Mouse (Mus musculus) midbrain, embryonic 11.5 days (tissue): ENCODE results near the gene Gm13283. TPM values are rescaled to one million over a fixed set of nuclear protein-coding genes. Genes with fewer than 3 reads are reported as not detected.
"Not testable (repeated sequence)": the region's sequence is repeated elsewhere in the genome, so short reads cannot be mapped to it uniquely, and the experiment has no call there.

Experiments used
- ATAC-seq: fragments of 200-750 bp; cut with Nextera tagmentation; 2 replicates; pipeline ENCODE4 v1.8.0; 2017; ENCODE audit warnings: moderate TSS enrichment, moderate library complexity; ENCODE audit not compliant: low FRiP score
- DNase-seq: peaks from one replicate; pipeline ENCODE4 v3.0.0; 2015; ENCODE audit warnings: low spot score; ENCODE audit errors: missing footprints
- H3K27ac ChIP-seq: fragments of 300-500 bp; sonication (generic); 2 replicates; pipeline ENCODE4 v1.5.1; 2014; ENCODE audit warnings: low read depth, low read length
- H3K27me3 ChIP-seq: fragments of 300-500 bp; sonication (generic); 2 replicates; pipeline ENCODE4 v1.6.1; 2014; ENCODE audit warnings: mild to moderate bottlenecking, low read length, moderate library complexity, mixed read lengths; ENCODE audit not compliant: control insufficient read depth, insufficient read depth
- H3K36me3 ChIP-seq: fragments of 300-500 bp; sonication (generic); 2 replicates; pipeline ENCODE4 v1.6.1; 2014; ENCODE audit warnings: mild to moderate bottlenecking, low read length, moderate library complexity, mixed read lengths; ENCODE audit not compliant: control insufficient read depth, insufficient read depth
- H3K4me1 ChIP-seq: fragments of 300-500 bp; sonication (generic); 2 replicates; pipeline ENCODE4 v1.6.1; 2014; ENCODE audit warnings: low read length; ENCODE audit not compliant: control insufficient read depth, insufficient read depth
- H3K4me2 ChIP-seq: fragments of 300-500 bp; sonication (generic); 2 replicates; pipeline ENCODE4 v1.6.1; 2014; ENCODE audit warnings: mild to moderate bottlenecking, moderate library complexity
- H3K4me3 ChIP-seq: fragments of 300-500 bp; sonication (generic); 2 replicates; pipeline ENCODE4 v1.5.1; 2014; ENCODE audit warnings: low read depth, low read length
- H3K9ac ChIP-seq: fragments of 300-500 bp; sonication (generic); 2 replicates; pipeline ENCODE4 v1.6.1; 2014; ENCODE audit warnings: low read length
- H3K9me3 ChIP-seq: fragments of 300-500 bp; sonication (generic); 2 replicates; pipeline ENCODE4 v1.6.1; 2016; ENCODE audit warnings: low read length; ENCODE audit not compliant: control insufficient read depth
- WGBS: fragments of 180-500 bp; shearing (Covaris S2); extraction: QIAGEN DNeasy Blood & Tissue Kit; methylation state at CpG from one replicate; pipeline ENCODE4 v1.1.7; 2014; 5-methylcytosine and 5-hydroxymethylcytosine counted together
- polyA plus RNA-seq: library from polyadenylated mRNA; unstranded; fragments of >200 nt; fragmentation: Nextera tagmentation; extraction: Ambion mirVana; gene quantifications from 2 replicates; pipeline ENCODE4 v1.2.1, GENCODE M21; 2014

The Gm13283 gene
- polyA plus RNA-seq, 1 experiment from 2014 or later: 0.15 TPM

- not testable (repeated sequence) for DNase-seq
Measured at GRCm38 (mm10) chr4:88758751-88759150, 1.2 kb upstream of the Gm13283 start.

GRCm38 (mm10) chr4:88760431-88760830, 512 bp downstream of the Gm13283 start:
- peak overlapping the region; percentile 35 for H3K4me2 ChIP-seq
- H3K36me3 ChIP-seq, H3K9me3 ChIP-seq, H3K27ac ChIP-seq, H3K9ac ChIP-seq, H3K4me3 ChIP-seq, H3K27me3 ChIP-seq, ATAC-seq, H3K4me1 ChIP-seq: not testable (repeated sequence)
- 0% methylated on average over 19 of the region's 28 CpGs for WGBS
- DNase-seq: peak; percentile 87

More at GRCm38 (mm10) chr4:88758751-88759150, 1.2 kb upstream of the Gm13283 start:
- not testable (repeated sequence) for H3K9me3 ChIP-seq, ATAC-seq, H3K27ac ChIP-seq, H3K4me3 ChIP-seq, H3K27me3 ChIP-seq, H3K9ac ChIP-seq, H3K4me2 ChIP-seq, H3K4me1 ChIP-seq, H3K36me3 ChIP-seq
- WGBS: 89% methylated on average over 9 of the region's 9 CpGs

- H3K4me1 ChIP-seq, H3K9ac ChIP-seq, H3K27me3 ChIP-seq, H3K4me3 ChIP-seq, H3K9me3 ChIP-seq, H3K27ac ChIP-seq, H3K36me3 ChIP-seq, H3K4me2 ChIP-seq, ATAC-seq, DNase-seq: not testable (repeated sequence)
- 71% methylated on average over 6 of the region's 8 CpGs for WGBS
Measured at GRCm38 (mm10) chr4:88761776-88762175, 1.9 kb downstream of the Gm13283 start.

GRCm38 (mm10) chr4:88762341-88762740, 2.4 kb downstream of the Gm13283 start:
- not testable (repeated sequence) for H3K4me3 ChIP-seq, ATAC-seq
- 62% methylated on average over 8 of the region's 9 CpGs for WGBS

GRCm38 (mm10) chr4:88763384-88764018, 3.6 kb downstream of the Gm13283 start:
- WGBS: 4% methylated on average over 20 of the region's 42 CpGs

More at GRCm38 (mm10) chr4:88762341-88762740, 2.4 kb downstream of the Gm13283 start:
- H3K27ac ChIP-seq, H3K4me1 ChIP-seq, H3K36me3 ChIP-seq, H3K4me2 ChIP-seq, DNase-seq, H3K9me3 ChIP-seq, H3K27me3 ChIP-seq, H3K9ac ChIP-seq: not testable (repeated sequence)

GRCm38 (mm10) chr4:88773534-88773933, 13.6 kb downstream of the Gm13283 start, which contains the start of gene Gm13290:
Gm13290 (plus strand) TSS chr4:88773834.
- ATAC-seq, H3K36me3 ChIP-seq, H3K4me3 ChIP-seq, H3K27ac ChIP-seq, H3K4me2 ChIP-seq, DNase-seq, H3K4me1 ChIP-seq, H3K9ac ChIP-seq, H3K9me3 ChIP-seq, H3K27me3 ChIP-seq: not testable (repeated sequence)
- no CpG with 5 or more reads among the region's 32 CpGs for WGBS

More at GRCm38 (mm10) chr4:88763384-88764018, 3.6 kb downstream of the Gm13283 start:
- ATAC-seq, H3K9me3 ChIP-seq, H3K9ac ChIP-seq, H3K36me3 ChIP-seq, H3K27ac ChIP-seq, H3K27me3 ChIP-seq, H3K4me1 ChIP-seq: not testable (repeated sequence)
- Histone ChIP-seq H3K4me3 (peak overlapping the region; percentile 10; the same call in 1 of the 2 replicates), H3K4me2 (peak overlapping the region; percentile 32)
- peak; percentile 85 for DNase-seq

GRCm38 (mm10) chr4:88776622-88777021, 16.7 kb downstream of the Gm13283 start, which contains the start of gene Gm13289:
Gm13289 (plus strand) TSS chr4:88776922.
- not testable (repeated sequence) for H3K27ac ChIP-seq, ATAC-seq, H3K4me2 ChIP-seq, H3K36me3 ChIP-seq, H3K4me3 ChIP-seq, DNase-seq, H3K9me3 ChIP-seq, H3K9ac ChIP-seq, H3K27me3 ChIP-seq, H3K4me1 ChIP-seq
- no CpG with 5 or more reads among the region's 29 CpGs for WGBS

- H3K9me3 ChIP-seq, H3K27ac ChIP-seq, H3K36me3 ChIP-seq, H3K4me1 ChIP-seq, ATAC-seq, DNase-seq, H3K9ac ChIP-seq, H3K27me3 ChIP-seq, H3K4me2 ChIP-seq, H3K4me3 ChIP-seq: not testable (repeated sequence)
- WGBS: no CpG with 5 or more reads among the region's 29 CpGs
Measured at GRCm38 (mm10) chr4:88779550-88779949, 19.6 kb downstream of the Gm13283 start, which contains the start of gene Gm13272. Gm13272 (plus strand) TSS chr4:88779850.

- H3K27me3 ChIP-seq, ATAC-seq, H3K27ac ChIP-seq, H3K4me1 ChIP-seq, H3K4me3 ChIP-seq, H3K9ac ChIP-seq, H3K36me3 ChIP-seq, H3K4me2 ChIP-seq, H3K9me3 ChIP-seq: not testable (repeated sequence)
- peak; percentile 4 for DNase-seq
- 46% methylated on average over 14 of the region's 18 CpGs for WGBS
Measured at GRCm38 (mm10) chr4:88780320-88780719, 20.4 kb downstream of the Gm13283 start.
